Mouse (Mus musculus) forebrain, embryonic 10.5 days (tissue): ENCODE measurements around the gene Crocc2. TPM values are rescaled to one million over a fixed set of nuclear protein-coding genes. Genes with fewer than 3 reads are reported as not detected.
A peak's percentile ranks its signal among the peaks of the same experiment; 100 is the strongest.

Experiments
- DNase-seq: peaks from one replicate; pipeline ENCODE4 v3.0.0-alpha.2; 2017; ENCODE audit warnings: low spot score; ENCODE audit errors: extremely low spot score
- H3K27ac ChIP-seq: fragments of 300-500 bp; sonication (generic); 2 replicates; pipeline ENCODE4 v1.5.1; 2016; ENCODE audit warnings: mild to moderate bottlenecking
- H3K27me3 ChIP-seq: fragments of 300-500 bp; sonication (generic); 2 replicates; pipeline ENCODE4 v1.6.1; 2016; ENCODE audit warnings: mild to moderate bottlenecking; ENCODE audit not compliant: poor library complexity, severe bottlenecking
- H3K36me3 ChIP-seq: fragments of 300-500 bp; sonication (generic); replicated peaks from 2 replicates; pipeline ENCODE4 v1.6.1; 2016; ENCODE audit warnings: mild to moderate bottlenecking, moderate library complexity
- H3K4me1 ChIP-seq: fragments of 300-500 bp; sonication (generic); 2 replicates; pipeline ENCODE4 v1.6.1; 2016
- H3K4me3 ChIP-seq: fragments of 300-500 bp; sonication (generic); 2 replicates; pipeline ENCODE4 v1.5.1; 2016; ENCODE audit warnings: mild to moderate bottlenecking, moderate library complexity
- H3K9me3 ChIP-seq: fragments of 300-500 bp; sonication (generic); 2 replicates; pipeline ENCODE4 v1.6.1; 2016; ENCODE audit warnings: mild to moderate bottlenecking, moderate library complexity
- WGBS: fragments of 180-500 bp; shearing (Covaris S2); methylation state at CpG from one replicate; pipeline ENCODE4 v1.1.7; 2016; 5-methylcytosine and 5-hydroxymethylcytosine counted together
- polyA plus RNA-seq: library from polyadenylated mRNA; unstranded; fragments of >200 nt; fragmentation: Nextera tagmentation; extraction: Ambion mirVana; gene quantifications from 2 replicates; pipeline ENCODE4 v1.2.1, GENCODE M21; 2016

The Crocc2 gene
- polyA plus RNA-seq, 1 experiment from 2014 or later: 0.05 TPM

DNA sequence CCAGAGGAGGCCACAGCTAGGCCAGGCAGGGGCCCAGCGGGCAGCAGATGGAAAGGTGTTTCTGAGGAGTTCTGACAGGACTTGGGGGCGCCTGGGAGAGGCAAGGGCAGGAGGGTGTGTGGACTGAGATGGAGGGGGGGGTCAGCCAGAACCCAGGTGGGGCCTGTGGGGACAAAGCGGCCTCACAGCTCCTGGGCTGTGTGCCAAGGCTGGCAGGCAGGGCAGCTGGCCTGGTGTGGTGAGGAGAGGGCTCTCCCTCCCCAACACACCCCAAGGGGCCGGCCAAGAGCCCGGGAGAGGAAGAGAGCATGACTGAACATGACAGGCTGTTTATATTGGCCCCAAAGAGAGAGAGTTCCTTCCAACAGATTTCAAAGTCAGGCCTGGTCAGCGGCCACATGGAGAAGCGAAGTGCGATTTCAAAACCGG lies 41.7 kb downstream of the Crocc2 start:
- no peak for DNase-seq
- 74% methylated on average over 9 of the region's 9 CpGs for WGBS
- H3K36me3 ChIP-seq: no peaks in the 10 kb centered on the region
- H3K27me3 ChIP-seq: peaks cover 8% of the 10 kb centered on the region; the same call in 1 of the 2 replicates
- H3K4me1 ChIP-seq: peaks cover 58% of the 10 kb centered on the region
- H3K4me3 ChIP-seq: no peak overlapping the region
- H3K27ac ChIP-seq: peak overlapping the region; percentile 59
- no peaks in the 10 kb centered on the region for H3K9me3 ChIP-seq

DNA sequence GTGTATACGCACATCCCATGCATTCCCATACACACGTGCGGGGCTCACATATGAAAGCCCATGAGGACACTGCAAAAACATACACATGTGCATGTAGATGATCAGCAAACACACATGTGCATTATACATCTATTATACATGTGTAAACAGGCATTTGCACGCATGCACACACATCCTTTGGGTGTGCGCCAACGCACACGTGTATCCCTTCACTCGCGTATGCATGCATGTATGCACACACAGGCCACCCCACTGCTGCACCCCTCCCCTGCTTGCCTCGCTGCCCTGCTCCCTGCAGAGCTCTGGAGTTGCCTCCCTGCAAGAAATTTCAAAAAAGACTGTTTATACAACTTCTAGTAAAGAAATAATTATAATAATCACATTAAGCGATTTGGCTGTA lies 42.5 kb downstream of the Crocc2 start:
- DNase-seq: no peak
- no peak overlapping the region for H3K4me3 ChIP-seq
- H3K27me3 ChIP-seq: peaks cover 8% of the 10 kb centered on the region; the same call in 1 of the 2 replicates
- WGBS: 93% methylated on average over 11 of the region's 11 CpGs
- no peaks in the 10 kb centered on the region for H3K9me3 ChIP-seq
- peaks cover 60% of the 10 kb centered on the region for H3K4me1 ChIP-seq
- peak overlapping the region; percentile 48; the same call in 1 of the 2 replicates for H3K27ac ChIP-seq
- no peaks in the 10 kb centered on the region for H3K36me3 ChIP-seq

DNA sequence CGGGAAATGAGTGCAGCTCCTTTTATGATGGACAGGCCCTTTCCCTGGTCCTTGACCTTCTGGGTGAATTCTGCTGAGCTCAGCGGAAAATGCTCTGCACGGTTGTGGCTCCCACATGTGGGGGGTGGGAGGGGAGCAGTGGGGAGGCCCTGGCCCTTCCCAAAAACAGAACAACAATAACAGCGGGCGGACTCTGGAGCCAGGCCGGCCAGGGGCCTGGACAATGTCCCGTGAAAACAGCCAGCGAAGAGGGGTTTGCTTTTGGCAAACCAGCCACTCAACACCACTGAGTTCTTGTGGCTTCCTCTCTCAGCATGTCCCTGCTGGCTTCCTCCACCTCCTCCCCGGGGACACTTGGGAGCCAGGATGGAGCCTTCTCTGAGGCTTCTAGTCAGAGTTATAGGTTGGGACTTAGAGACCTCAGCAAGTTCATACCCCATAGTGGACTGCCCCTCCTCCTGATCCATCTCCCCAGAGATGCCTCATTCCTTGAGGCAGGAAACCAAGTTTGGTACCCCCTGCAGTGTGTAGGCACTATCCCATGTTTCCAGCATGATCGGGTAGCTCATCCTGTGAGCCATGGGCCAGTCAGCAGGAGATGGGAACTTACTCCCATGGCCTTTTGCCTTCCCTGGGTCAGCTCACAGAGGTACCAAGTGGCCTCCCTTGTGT lies 43.2 kb downstream of the Crocc2 start:
- H3K4me3 ChIP-seq: no peak overlapping the region
- H3K9me3 ChIP-seq: no peaks in the 10 kb centered on the region
- no peak for DNase-seq
- H3K27me3 ChIP-seq: peaks cover 8% of the 10 kb centered on the region; the same call in 1 of the 2 replicates
- no peaks in the 10 kb centered on the region for H3K36me3 ChIP-seq
- peak overlapping the region; percentile 48; the same call in 1 of the 2 replicates for H3K27ac ChIP-seq
- peaks cover 59% of the 10 kb centered on the region for H3K4me1 ChIP-seq
- 71% methylated on average over 10 of the region's 10 CpGs for WGBS

DNA sequence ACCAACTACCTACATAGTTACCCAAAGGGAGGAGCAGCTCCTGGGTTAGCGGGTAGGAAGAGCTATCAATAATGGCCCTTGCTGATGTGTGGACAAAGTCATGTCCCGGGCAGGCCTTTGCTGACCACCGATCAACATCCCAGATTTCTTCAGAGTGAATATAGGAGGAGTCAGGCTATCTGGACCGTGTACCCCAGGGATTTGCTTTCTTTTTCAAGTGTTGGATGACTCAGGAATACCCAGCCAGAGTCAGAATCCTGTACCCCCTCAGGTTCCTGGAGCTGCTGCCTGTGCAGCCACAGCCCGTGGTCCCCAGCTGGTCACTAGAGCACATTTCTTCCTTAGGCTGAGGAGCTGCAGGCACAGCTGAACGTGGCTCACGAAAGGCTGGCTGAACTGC lies 43.9 kb downstream of the Crocc2 start:
- WGBS: 90% methylated on average over 7 of the region's 7 CpGs
- H3K36me3 ChIP-seq: no peaks in the 10 kb centered on the region
- H3K27me3 ChIP-seq: peaks cover 8% of the 10 kb centered on the region; the same call in 1 of the 2 replicates
- peaks cover 61% of the 10 kb centered on the region for H3K4me1 ChIP-seq
- no peak overlapping the region for H3K4me3 ChIP-seq
- 0 out of 2 replicates have a peak overlapping the region, but pooled peaks have one; percentile 48 for H3K27ac ChIP-seq
- no peaks in the 10 kb centered on the region for H3K9me3 ChIP-seq
- DNase-seq: no peak

GRCm38 (mm10) chr1:93214612-93215011 lies 46.1 kb downstream of the Crocc2 start:
- H3K27ac ChIP-seq: peak overlapping the region; percentile 67
- 28% methylated on average over 5 of the region's 5 CpGs for WGBS
- H3K27me3 ChIP-seq: peaks cover 4% of the 10 kb centered on the region; the same call in 1 of the 2 replicates
- H3K36me3 ChIP-seq: no peaks in the 10 kb centered on the region
- no peaks in the 10 kb centered on the region for H3K9me3 ChIP-seq
- peaks cover 62% of the 10 kb centered on the region for H3K4me1 ChIP-seq
- peak; percentile 24 for DNase-seq
- no peak overlapping the region for H3K4me3 ChIP-seq

- no peak overlapping the region for H3K4me3 ChIP-seq
- 72% methylated on average over 9 of the region's 9 CpGs for WGBS
- H3K36me3 ChIP-seq: no peaks in the 10 kb centered on the region
- H3K27me3 ChIP-seq: peaks cover 4% of the 10 kb centered on the region; the same call in 1 of the 2 replicates
- peaks cover 60% of the 10 kb centered on the region for H3K4me1 ChIP-seq
- H3K27ac ChIP-seq: peak overlapping the region; percentile 56
- no peaks in the 10 kb centered on the region for H3K9me3 ChIP-seq
- DNase-seq: no peak
Observed at GRCm38 (mm10) chr1:93216839-93217497, 48.4 kb downstream of the Crocc2 start.

GRCm38 (mm10) chr1:93217530-93217929 lies 49.0 kb downstream of the Crocc2 start:
- Histone ChIP-seq H3K27ac (peak overlapping the region; percentile 60; the same call in 1 of the 2 replicates), H3K36me3 (no peaks in the 10 kb centered on the region), H3K27me3 (peaks cover 4% of the 10 kb centered on the region; the same call in 1 of the 2 replicates), H3K4me3 (no peak overlapping the region), H3K9me3 (no peaks in the 10 kb centered on the region), H3K4me1 (peaks cover 57% of the 10 kb centered on the region)
- WGBS: 37% methylated on average over 7 of the region's 7 CpGs
- no peak for DNase-seq

- Histone ChIP-seq H3K36me3 (no peaks in the 10 kb centered on the region), H3K27ac (peak overlapping the region; percentile 72), H3K9me3 (no peaks in the 10 kb centered on the region), H3K4me3 (no peak overlapping the region), H3K4me1 (peaks cover 52% of the 10 kb centered on the region), H3K27me3 (peaks cover 23% of the 10 kb centered on the region)
- WGBS: 61% methylated on average over 7 of the region's 7 CpGs
- no peak for DNase-seq
Observed at GRCm38 (mm10) chr1:93220776-93221175, 52.3 kb downstream of the Crocc2 start.

GRCm38 (mm10) chr1:93223972-93224371 lies 55.4 kb downstream of the Crocc2 start:
- peak; percentile 38 for DNase-seq
- H3K27ac ChIP-seq: no peak overlapping the region
- WGBS: 5% methylated on average over 18 of the region's 18 CpGs
- no peak overlapping the region for H3K4me3 ChIP-seq
- peaks cover 23% of the 10 kb centered on the region for H3K27me3 ChIP-seq
- H3K36me3 ChIP-seq: no peaks in the 10 kb centered on the region
- H3K4me1 ChIP-seq: peaks cover 36% of the 10 kb centered on the region
- no peaks in the 10 kb centered on the region for H3K9me3 ChIP-seq

DNA sequence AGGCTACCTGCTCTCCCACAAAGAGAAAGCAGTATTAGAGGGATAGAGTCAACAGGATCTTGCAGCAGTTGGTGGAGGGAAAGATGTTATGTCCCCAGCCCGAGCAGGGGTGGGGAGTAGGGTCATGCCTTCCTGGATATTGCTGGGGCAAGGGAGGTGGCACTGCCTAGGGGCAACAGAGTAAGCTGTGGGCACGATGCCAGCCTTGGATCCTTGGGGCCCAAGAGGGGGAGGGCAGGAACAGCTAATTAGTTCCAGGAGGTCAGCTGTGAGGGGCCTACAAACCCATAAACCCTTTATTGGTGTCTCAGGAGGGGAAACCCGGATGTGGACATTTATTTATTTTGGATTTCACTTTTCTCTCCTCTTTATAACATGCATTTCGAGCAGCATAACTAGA lies 56.7 kb downstream of the Crocc2 start:
- H3K36me3 ChIP-seq: no peaks in the 10 kb centered on the region

DNA sequence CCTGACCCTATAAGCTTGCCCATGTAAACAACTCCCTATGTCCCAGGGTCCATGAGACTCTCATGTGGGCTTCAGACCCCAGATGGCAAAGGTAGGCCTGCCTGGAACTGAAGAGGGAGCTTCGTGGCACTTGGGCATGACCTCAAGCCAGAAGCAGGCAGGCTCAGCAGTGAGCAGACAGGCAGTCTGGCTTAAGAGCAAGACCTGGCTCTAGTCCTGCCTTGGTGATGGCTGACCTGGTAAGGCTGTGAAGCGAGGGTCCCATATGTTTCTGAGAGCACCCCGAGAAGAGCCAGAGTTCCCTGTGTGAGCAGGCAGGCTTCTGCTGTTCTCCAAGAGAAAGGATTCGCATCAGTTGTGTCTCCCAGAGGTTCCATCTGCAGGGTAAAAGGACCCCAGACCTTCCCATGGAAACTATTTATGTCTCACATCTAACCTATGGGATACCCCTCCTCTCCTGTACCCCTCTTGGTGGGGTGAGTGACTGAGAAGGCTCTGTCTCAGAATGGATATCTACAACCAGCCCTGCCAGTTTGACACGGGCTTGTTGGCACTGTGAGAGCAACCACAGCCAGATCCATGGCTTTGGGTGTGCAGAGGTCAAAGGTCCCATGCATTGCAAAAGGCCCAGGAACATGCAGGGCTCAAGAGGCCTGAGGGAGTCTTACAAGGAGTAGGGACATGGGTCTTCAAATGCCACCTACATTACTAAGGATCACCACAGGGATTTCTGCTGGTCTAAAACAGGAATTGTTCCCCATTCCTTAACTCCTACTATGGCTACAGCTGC lies 57.4 kb downstream of the Crocc2 start:
- Histone ChIP-seq H3K27me3 (peaks cover 23% of the 10 kb centered on the region), H3K9me3 (no peaks in the 10 kb centered on the region), H3K27ac (0 out of 2 replicates have a peak overlapping the region, but pooled peaks have one; percentile 11), H3K4me3 (no peak overlapping the region), H3K4me1 (peaks cover 23% of the 10 kb centered on the region), H3K36me3 (no peaks in the 10 kb centered on the region)
- WGBS: 85% methylated on average over 5 of the region's 5 CpGs
- DNase-seq: no peak

More for the DNA sequence above, 56.7 kb downstream of the Crocc2 start:
- no peak overlapping the region for H3K4me3 ChIP-seq
- WGBS: 60% methylated on average over 4 of the region's 4 CpGs
- 0 out of 2 replicates have a peak overlapping the region, but pooled peaks have one; percentile 26 for H3K27ac ChIP-seq
- H3K4me1 ChIP-seq: peaks cover 29% of the 10 kb centered on the region
- peaks cover 23% of the 10 kb centered on the region for H3K27me3 ChIP-seq
- no peaks in the 10 kb centered on the region for H3K9me3 ChIP-seq
- DNase-seq: no peak

DNA sequence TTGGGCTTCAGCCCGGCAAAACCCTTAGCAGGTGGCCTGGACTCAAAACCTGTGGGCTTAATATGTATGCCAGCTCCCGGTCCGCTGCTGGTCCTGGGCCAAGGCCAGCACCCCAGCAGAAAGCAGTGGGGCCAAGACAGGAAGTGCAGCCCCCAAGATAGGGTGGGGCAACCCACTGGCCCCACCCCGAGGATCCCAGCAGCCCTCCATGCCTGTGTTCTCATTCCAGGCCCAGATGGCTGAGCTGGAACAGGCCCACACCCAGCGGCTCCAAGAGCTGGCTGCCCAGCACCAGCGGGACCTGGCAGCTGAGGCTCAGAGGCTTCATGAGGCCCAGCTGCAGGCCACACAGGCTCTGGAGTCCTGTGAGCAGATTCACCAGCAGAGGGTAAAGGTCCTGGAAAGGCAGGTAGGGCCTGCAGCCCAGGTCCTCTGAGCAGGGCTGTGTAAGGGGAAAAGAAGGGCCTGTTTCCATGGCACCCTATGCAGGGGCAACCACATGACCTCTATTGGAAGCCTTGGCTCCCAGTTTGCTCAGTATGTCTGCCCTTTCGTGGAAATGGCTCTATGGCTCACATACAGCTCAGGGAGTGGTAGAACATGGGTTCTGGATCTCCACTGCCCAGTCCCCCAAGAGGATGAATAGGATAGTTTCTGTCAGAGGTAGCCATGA lies 58.9 kb downstream of the Crocc2 start:
- DNase-seq: no peak
- WGBS: 85% methylated on average over 7 of the region's 7 CpGs
- Histone ChIP-seq H3K9me3 (no peaks in the 10 kb centered on the region), H3K27ac (peak overlapping the region; percentile 22; the same call in 1 of the 2 replicates), H3K4me1 (peaks cover 19% of the 10 kb centered on the region), H3K36me3 (no peaks in the 10 kb centered on the region), H3K27me3 (peaks cover 23% of the 10 kb centered on the region), H3K4me3 (no peak overlapping the region)
